Mouse (Mus musculus): ENCODE data around the gene Gm45021. TPM values are rescaled to one million over a fixed set of nuclear protein-coding genes. Genes with fewer than 3 reads are reported as not detected.
A peak's percentile ranks its signal among the peaks of the same experiment; 100 is the strongest.
"Not testable (repeated sequence)": the region's sequence is repeated elsewhere in the genome, so short reads cannot be mapped to it uniquely, and the experiment has no call there.

Gene Gm45021
- polyA plus RNA-seq, 1 experiment from 2014 or later, result not detected

GRCm38 (mm10) chr6:48622186-48622843, 32.9 kb downstream of the Gm45021 start:
- not testable (repeated sequence) for H3K27ac ChIP-seq; H3K9me3 ChIP-seq; H3K4me2 ChIP-seq; H3K9ac ChIP-seq (replicated peaks); H3K4me3 ChIP-seq (replicated peaks); ATAC-seq (ENCODE audit: insufficient number of reproducible peaks, insufficient read depth, low FRiP score, low TSS enrichment, low read depth)
- H3K4me1 ChIP-seq (replicated peaks), result peaks cover 10% of the 10 kb centered on the region; the same call in 1 of the 2 replicates
- H3K27me3 ChIP-seq, result peaks cover 23% of the 10 kb centered on the region
- peaks cover 34% of the 10 kb centered on the region for H3K36me3 ChIP-seq
- 87% methylated on average over 8 of the region's 8 CpGs for WGBS

GRCm38 (mm10) chr6:48623460-48623859, 34.0 kb downstream of the Gm45021 start:
- WGBS, result 22% methylated on average over 1 of the region's 1 CpGs
- Histone ChIP-seq H3K27me3 (peaks cover 34% of the 10 kb centered on the region), H3K4me2 (no peak overlapping the region), H3K4me3 (replicated peaks) (no peak overlapping the region), H3K9ac (replicated peaks) (no peak overlapping the region), H3K9me3 (no peaks in the 10 kb centered on the region), H3K4me1 (replicated peaks) (peaks cover 13% of the 10 kb centered on the region; the same call in 1 of the 2 replicates), H3K27ac (no peak overlapping the region), H3K36me3 (peaks cover 31% of the 10 kb centered on the region)
- no peak for ATAC-seq (ENCODE audit: insufficient number of reproducible peaks, insufficient read depth, low FRiP score, low TSS enrichment, low read depth)

GRCm38 (mm10) chr6:48626464-48626863, 37.1 kb downstream of the Gm45021 start, which contains the start of gene AI854703:
AI854703 (plus strand) TSS chr6:48626764.
- Histone ChIP-seq H3K4me2 (peak within 1 kb of the TSS; percentile 86), H3K9ac (replicated peaks) (peak within 1 kb of the TSS; percentile 60), H3K9me3 (no peaks in the 10 kb centered on the region), H3K4me1 (replicated peaks) (peaks cover 23% of the 10 kb centered on the region), H3K36me3 (peaks cover 5% of the 10 kb centered on the region; the same call in 1 of the 2 replicates), H3K27me3 (peaks cover 64% of the 10 kb centered on the region), H3K27ac (no peak within 1 kb of the TSS), H3K4me3 (replicated peaks) (peak within 1 kb of the TSS; percentile 49)
- ATAC-seq (ENCODE audit: insufficient number of reproducible peaks, insufficient read depth, low FRiP score, low TSS enrichment, low read depth), result no peak
- WGBS, result 37% methylated on average over 8 of the region's 8 CpGs

- Histone ChIP-seq H3K9me3 (no peaks in the 10 kb centered on the region), H3K4me3 (replicated peaks) (peak overlapping the region; percentile 49), H3K4me1 (replicated peaks) (peaks cover 23% of the 10 kb centered on the region), H3K27me3 (peaks cover 65% of the 10 kb centered on the region), H3K36me3 (no peaks in the 10 kb centered on the region), H3K4me2 (peak overlapping the region; percentile 86), H3K9ac (replicated peaks) (peak overlapping the region; percentile 60), H3K27ac (no peak overlapping the region)
- under 1% methylated on average over 32 of the region's 32 CpGs for WGBS
- no peak for ATAC-seq (ENCODE audit: insufficient number of reproducible peaks, insufficient read depth, low FRiP score, low TSS enrichment, low read depth)
Measured at GRCm38 (mm10) chr6:48626984-48627383, 37.6 kb downstream of the Gm45021 start.

GRCm38 (mm10) chr6:48627511-48627924, 38.1 kb downstream of the Gm45021 start:
- 4% methylated on average over 7 of the region's 7 CpGs for WGBS
- peaks cover 65% of the 10 kb centered on the region for H3K27me3 ChIP-seq
- no peak for ATAC-seq (ENCODE audit: insufficient number of reproducible peaks, insufficient read depth, low FRiP score, low TSS enrichment, low read depth)
- no peak overlapping the region for H3K27ac ChIP-seq
- peaks cover 23% of the 10 kb centered on the region for H3K4me1 ChIP-seq (replicated peaks)
- no peaks in the 10 kb centered on the region for H3K36me3 ChIP-seq
- H3K9ac ChIP-seq (replicated peaks), result peak overlapping the region; percentile 60
- peak overlapping the region; percentile 49 for H3K4me3 ChIP-seq (replicated peaks)
- H3K9me3 ChIP-seq, result no peaks in the 10 kb centered on the region
- H3K4me2 ChIP-seq, result peak overlapping the region; percentile 86

- 84% methylated on average over 3 of the region's 3 CpGs for WGBS
- H3K36me3 ChIP-seq, result no peaks in the 10 kb centered on the region
- H3K27me3 ChIP-seq, result peaks cover 65% of the 10 kb centered on the region
- H3K9ac ChIP-seq (replicated peaks), result no peak overlapping the region
- H3K4me2 ChIP-seq, result no peak overlapping the region
- no peak for ATAC-seq (ENCODE audit: insufficient number of reproducible peaks, insufficient read depth, low FRiP score, low TSS enrichment, low read depth)
- H3K4me1 ChIP-seq (replicated peaks), result peaks cover 23% of the 10 kb centered on the region
- no peaks in the 10 kb centered on the region for H3K9me3 ChIP-seq
- H3K27ac ChIP-seq, result no peak overlapping the region
- no peak overlapping the region for H3K4me3 ChIP-seq (replicated peaks)
Measured at GRCm38 (mm10) chr6:48628377-48628776, 39.0 kb downstream of the Gm45021 start.

GRCm38 (mm10) chr6:48628808-48629660, 39.6 kb downstream of the Gm45021 start:
- 13% methylated on average over 54 of the region's 54 CpGs for WGBS
- H3K36me3 ChIP-seq, result no peaks in the 10 kb centered on the region
- no peak for ATAC-seq (ENCODE audit: insufficient number of reproducible peaks, insufficient read depth, low FRiP score, low TSS enrichment, low read depth)
- H3K4me3 ChIP-seq (replicated peaks), result peak overlapping the region; percentile 50
- peak overlapping the region; percentile 86 for H3K4me2 ChIP-seq
- peaks cover 23% of the 10 kb centered on the region for H3K4me1 ChIP-seq (replicated peaks)
- no peak overlapping the region for H3K27ac ChIP-seq
- peak overlapping the region; percentile 55 for H3K9ac ChIP-seq (replicated peaks)
- H3K27me3 ChIP-seq, result peaks cover 65% of the 10 kb centered on the region
- no peaks in the 10 kb centered on the region for H3K9me3 ChIP-seq

GRCm38 (mm10) chr6:48629661-48630034, 40.2 kb downstream of the Gm45021 start:
- no peaks in the 10 kb centered on the region for H3K9me3 ChIP-seq
- no peak for ATAC-seq (ENCODE audit: insufficient number of reproducible peaks, insufficient read depth, low FRiP score, low TSS enrichment, low read depth)
- peak overlapping the region; percentile 55 for H3K9ac ChIP-seq (replicated peaks)
- H3K4me3 ChIP-seq (replicated peaks), result peak overlapping the region; percentile 50
- H3K36me3 ChIP-seq, result no peaks in the 10 kb centered on the region
- WGBS, result 20% methylated on average over 13 of the region's 13 CpGs
- no peak overlapping the region for H3K27ac ChIP-seq
- H3K27me3 ChIP-seq, result peaks cover 65% of the 10 kb centered on the region
- peak overlapping the region; percentile 86 for H3K4me2 ChIP-seq
- peaks cover 23% of the 10 kb centered on the region for H3K4me1 ChIP-seq (replicated peaks)

GRCm38 (mm10) chr6:48630831-48631230, 41.4 kb downstream of the Gm45021 start:
- Histone ChIP-seq H3K4me1 (replicated peaks) (peaks cover 23% of the 10 kb centered on the region), H3K9me3 (no peaks in the 10 kb centered on the region), H3K9ac (replicated peaks) (no peak overlapping the region), H3K36me3 (no peaks in the 10 kb centered on the region), H3K4me2 (no peak overlapping the region), H3K27ac (no peak overlapping the region), H3K27me3 (peaks cover 55% of the 10 kb centered on the region), H3K4me3 (replicated peaks) (no peak overlapping the region)
- WGBS, result 82% methylated on average over 8 of the region's 8 CpGs
- no peak for ATAC-seq (ENCODE audit: insufficient number of reproducible peaks, insufficient read depth, low FRiP score, low TSS enrichment, low read depth)

GRCm38 (mm10) chr6:48635105-48635504, 45.7 kb downstream of the Gm45021 start:
- no peaks in the 10 kb centered on the region for H3K36me3 ChIP-seq
- H3K27me3 ChIP-seq, result peaks cover 14% of the 10 kb centered on the region
- 78% methylated on average over 2 of the region's 2 CpGs for WGBS
- no peak for ATAC-seq (ENCODE audit: insufficient number of reproducible peaks, insufficient read depth, low FRiP score, low TSS enrichment, low read depth)
- no peak overlapping the region for H3K27ac ChIP-seq
- no peaks in the 10 kb centered on the region for H3K9me3 ChIP-seq
- no peaks in the 10 kb centered on the region for H3K4me1 ChIP-seq (replicated peaks)
- no peak overlapping the region for H3K4me3 ChIP-seq (replicated peaks)
- no peak overlapping the region for H3K9ac ChIP-seq (replicated peaks)
- no peak overlapping the region for H3K4me2 ChIP-seq

- Histone ChIP-seq H3K4me2 (no peak overlapping the region), H3K4me3 (replicated peaks) (no peak overlapping the region), H3K27me3 (no peaks in the 10 kb centered on the region), H3K27ac (no peak overlapping the region), H3K9me3 (no peaks in the 10 kb centered on the region), H3K36me3 (no peaks in the 10 kb centered on the region), H3K4me1 (replicated peaks) (0 out of 2 replicates have a peak, but pooled peaks cover 3% of the 10 kb centered on the region), H3K9ac (replicated peaks) (no peak overlapping the region)
- no peak for ATAC-seq (ENCODE audit: insufficient number of reproducible peaks, insufficient read depth, low FRiP score, low TSS enrichment, low read depth)
- 66% methylated on average over 6 of the region's 6 CpGs for WGBS
Measured at GRCm38 (mm10) chr6:48636515-48636914, 47.1 kb downstream of the Gm45021 start.

All from limb, embryonic 12.5 days (tissue).